Mouse (Mus musculus) layer of hippocampus, postnatal 25 days (tissue): ENCODE results near the gene Phldb3. TPM values are rescaled to one million over a fixed set of nuclear protein-coding genes. Genes with fewer than 3 reads are reported as not detected.

Experiments used
- DNase-seq, 2 experiments: peaks; one replicate each; pipeline ENCODE4 v3.0.0; 2022; ENCODE audit warnings: mixed read lengths in 2 of 2, low spot score in 1 of 2; ENCODE audit errors: extremely low spot score in 1 of 2
- total RNA-seq, 2 experiments: library from RNA; stranded (reverse); gene quantifications; 2 replicates each; pipeline ENCODE4 v1.2.3; 2021

Gene Phldb3
- under 1 TPM; 0.19 to 0.20 TPM for total RNA-seq

- no peak for DNase-seq
These were observed at the start of gene Phldb3 for GRCm38 (mm10) chr7:24610144-24610878. Gene Phldb3, plus strand, starts transcription at chr7:24610763.

- no peak for DNase-seq
These were observed 49.1 kb upstream of the Phldb3 start for GRCm38 (mm10) chr7:24561450-24561849.

- DNase-seq, result no peak
These were observed 47.2 kb upstream of the Phldb3 start for GRCm38 (mm10) chr7:24563191-24563836.

GRCm38 (mm10) chr7:24563837-24564206 lies 46.7 kb upstream of the Phldb3 start:
- DNase-seq, result no peak

- DNase-seq, result peak; percentile 34 to 79
These were observed 45.8 kb upstream of the Phldb3 start for GRCm38 (mm10) chr7:24564607-24565265.

DNA sequence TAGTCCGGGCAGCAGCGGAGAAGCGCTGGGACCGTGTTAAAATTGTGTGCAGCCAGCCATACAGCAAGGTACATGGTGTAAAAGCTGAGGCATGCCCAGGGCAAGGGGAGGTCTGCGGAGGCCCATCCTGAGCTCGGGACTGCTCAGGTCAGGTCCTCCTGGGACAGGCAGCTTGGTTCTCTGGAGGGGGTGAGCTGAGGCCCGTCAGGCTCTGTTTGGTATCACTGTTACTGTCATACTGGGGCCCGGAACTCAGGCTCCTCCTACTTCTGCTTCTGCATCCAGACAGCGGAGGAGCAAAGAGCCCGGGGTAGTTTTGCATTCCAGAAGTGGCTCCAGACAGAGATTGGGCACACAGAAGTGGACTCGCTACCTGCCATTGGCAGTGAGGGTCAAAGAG lies 44.9 kb upstream of the Phldb3 start:
- no peak for DNase-seq

- DNase-seq, result no peak
These were observed 44.4 kb upstream of the Phldb3 start for GRCm38 (mm10) chr7:24566206-24566605.

DNA sequence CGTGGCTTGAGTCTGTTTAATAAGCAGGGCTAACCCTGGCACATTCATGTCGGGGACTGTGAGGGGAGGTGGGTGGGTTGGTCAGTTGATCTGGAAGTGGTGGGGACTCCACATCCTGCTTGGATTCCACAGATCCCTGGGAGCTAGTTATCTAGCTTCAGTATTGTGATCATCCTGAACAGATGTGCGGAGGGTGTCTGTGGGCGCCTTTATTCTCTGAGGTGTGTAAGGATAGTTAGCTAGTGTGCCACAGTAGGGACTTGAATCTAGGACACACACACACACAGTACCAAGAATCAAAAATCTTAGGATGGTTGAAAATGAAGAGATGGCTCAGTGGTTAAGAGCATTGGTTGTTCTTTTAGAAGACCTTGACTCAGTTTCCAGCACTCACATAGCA lies 42.1 kb upstream of the Phldb3 start:
- DNase-seq, result no peak

DNA sequence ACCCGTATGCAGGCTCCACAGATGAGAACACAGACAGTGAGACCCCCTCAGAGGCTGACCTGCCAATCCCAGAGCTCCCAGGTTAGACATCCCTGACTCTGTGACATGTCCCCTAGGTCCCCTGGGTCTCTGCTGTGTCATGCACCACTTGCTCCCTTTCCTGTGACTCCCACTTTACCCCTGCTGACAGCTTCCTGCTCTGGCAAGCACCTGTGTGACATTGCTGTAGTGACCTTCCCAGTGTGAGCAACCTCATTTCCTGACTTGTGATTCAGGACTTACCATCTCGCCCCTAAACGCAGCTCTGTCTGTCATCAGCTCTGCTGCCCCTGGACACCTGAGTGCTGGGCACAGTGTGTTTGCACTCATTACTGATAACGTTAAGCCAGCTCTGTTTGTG lies 39.5 kb upstream of the Phldb3 start:
- no peak for DNase-seq

DNA sequence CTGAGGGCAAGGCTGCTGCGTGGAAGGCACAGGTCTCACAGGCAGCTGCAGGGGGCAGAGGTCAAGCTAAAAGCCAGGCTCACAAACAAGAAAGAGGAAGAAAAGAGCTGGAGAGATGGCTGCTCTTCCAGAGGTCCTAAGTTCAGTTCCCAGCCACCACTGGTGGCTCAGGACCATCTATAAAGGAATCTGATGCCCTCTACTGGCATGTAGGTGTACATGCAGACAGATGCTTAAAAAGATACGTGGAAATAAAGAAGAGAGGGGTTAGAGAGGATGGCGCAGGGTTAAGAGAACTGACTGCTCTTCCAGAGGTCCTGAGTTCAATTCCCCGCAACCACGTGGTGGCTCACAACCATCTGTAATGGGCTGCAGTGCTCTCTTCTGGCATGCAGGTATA lies 38.1 kb upstream of the Phldb3 start:
- DNase-seq, result no peak

DNA sequence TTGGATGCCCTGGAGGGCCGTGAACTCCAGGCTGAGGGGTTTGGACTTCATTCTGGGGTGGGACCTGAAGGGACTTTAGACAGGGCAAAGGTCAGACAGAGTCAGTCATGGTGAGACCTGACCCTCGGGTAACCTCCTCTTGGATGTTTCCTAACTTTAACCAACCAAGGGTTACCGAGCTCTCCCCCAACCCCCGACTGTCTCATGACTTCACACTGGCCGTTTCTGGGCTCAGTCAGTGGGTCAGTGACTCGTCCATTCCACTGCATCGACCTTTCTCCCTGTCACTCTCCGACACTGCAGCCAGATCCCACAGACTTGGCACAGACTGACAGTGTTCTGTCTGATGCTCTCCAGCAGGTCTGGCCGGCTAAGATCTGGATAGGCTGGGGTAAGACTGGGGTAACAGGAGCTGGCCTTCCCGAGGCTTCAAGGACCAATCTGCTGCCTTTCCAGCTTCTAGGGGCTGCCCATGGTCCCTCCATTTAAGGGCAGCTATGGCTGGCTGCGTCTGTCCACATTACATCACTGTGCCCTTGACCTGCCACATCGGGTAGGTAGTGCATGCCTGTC lies 36.3 kb upstream of the Phldb3 start:
- DNase-seq, result no peak

DNA sequence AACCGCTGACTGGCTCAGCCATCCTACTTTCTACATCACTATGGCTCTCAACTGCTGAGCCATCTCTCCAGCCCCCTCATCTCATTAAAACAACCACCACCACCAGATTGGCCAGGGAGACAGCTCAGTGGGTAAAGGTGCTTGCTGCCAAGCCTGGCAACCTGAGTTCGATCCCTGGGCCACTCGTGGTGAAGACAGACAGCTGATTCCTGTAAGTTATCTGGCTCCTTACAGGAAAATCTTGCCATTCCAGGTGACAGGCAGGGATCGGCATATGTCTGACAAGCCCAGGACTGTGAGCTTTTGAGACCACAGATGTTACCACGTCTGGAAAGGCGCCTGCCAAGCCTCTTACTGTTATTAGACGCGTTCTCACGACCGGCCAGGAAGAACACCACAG lies 32.8 kb upstream of the Phldb3 start:
- no peak for DNase-seq

GRCm38 (mm10) chr7:24584876-24585275 lies 25.7 kb upstream of the Phldb3 start:
- no peak for DNase-seq

GRCm38 (mm10) chr7:24585995-24586394 lies 24.6 kb upstream of the Phldb3 start:
- DNase-seq, result no peak

- no peak for DNase-seq
These were observed 23.7 kb upstream of the Phldb3 start for GRCm38 (mm10) chr7:24586828-24587227.

GRCm38 (mm10) chr7:24587330-24588105 lies 23.0 kb upstream of the Phldb3 start, which contains the start of the genes Ethe1 and Zfp575:
Gene Ethe1, plus strand, starts transcription at chr7:24587543.
Gene Zfp575, minus strand, starts transcription at chr7:24587641.
- DNase-seq, result peak; percentile 76 to 82

GRCm38 (mm10) chr7:24588336-24588735 lies 22.2 kb upstream of the Phldb3 start:
- no peak for DNase-seq

GRCm38 (mm10) chr7:24591735-24592134 lies 18.8 kb upstream of the Phldb3 start:
- no peak for DNase-seq

DNA sequence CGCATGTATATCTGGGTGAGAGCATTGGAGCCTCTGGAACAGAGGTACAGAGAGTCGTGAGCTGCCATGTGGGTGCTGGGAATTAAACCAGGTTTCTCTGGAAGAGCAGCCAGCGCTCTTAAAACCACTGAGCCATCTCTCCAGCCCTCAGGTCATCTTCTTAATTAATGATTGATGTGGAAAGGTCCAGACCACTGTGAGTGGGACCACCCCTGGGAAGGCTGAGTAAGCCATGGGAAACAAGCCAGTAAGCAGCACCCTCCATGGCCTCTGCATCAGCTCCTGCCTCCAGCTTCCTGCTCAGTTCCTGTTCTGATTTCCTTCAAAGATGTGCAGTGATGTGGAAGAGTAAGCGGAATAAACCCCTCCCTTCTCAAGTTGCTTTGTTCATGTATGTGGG lies 18.4 kb upstream of the Phldb3 start:
- DNase-seq, result no peak

DNA sequence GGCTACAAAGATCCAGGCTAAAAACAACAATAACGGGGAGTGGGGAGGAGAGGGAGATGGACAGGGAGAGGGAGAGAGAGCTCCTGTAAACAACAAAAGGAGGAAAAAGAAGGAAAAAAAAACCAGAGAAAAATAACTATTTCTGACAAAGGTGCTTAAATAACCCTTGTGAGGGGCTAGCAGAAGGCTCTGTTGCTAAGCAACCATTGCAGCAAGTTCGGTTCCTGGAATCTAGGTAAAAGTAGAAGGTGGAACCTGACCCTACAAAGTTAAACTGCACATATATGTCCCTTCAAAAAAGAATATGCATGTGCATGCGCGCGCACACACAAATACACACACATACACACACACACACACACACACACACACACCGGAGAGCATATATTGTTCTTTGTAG lies 17.8 kb upstream of the Phldb3 start:
- no peak for DNase-seq
